Mouse (Mus musculus) right cerebral cortex, postnatal 25 days (tissue): ENCODE data around the gene Olfr1191-ps1.
"Not testable (repeated sequence)": the region's sequence is repeated elsewhere in the genome, so short reads cannot be mapped to it uniquely, and the experiment has no call there.

ENCODE experiments used
- DNase-seq: peaks from one replicate; pipeline ENCODE4 v3.0.0; 2022

Gene Olfr1191-ps1

DNA sequence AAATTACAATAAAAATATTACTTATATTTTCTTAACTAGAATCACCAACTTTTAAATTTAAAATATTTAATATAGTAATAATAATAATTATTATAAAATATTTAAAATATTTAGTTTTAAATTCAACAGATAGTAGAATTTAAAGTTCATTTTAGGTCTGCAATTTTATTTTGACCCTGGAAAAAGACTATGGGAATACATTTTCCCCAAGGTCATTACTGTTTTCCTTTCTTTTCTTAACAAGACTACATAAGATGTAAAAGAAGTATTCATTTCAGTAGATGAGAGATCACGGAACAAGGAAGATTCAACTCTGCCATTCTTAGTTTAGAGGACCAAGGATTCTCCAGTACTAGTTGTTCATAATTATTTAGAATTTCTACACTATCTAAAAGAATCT, at the start of gene Olfr1191-ps1:
Gene Olfr1191-ps1, plus strand, starts transcription at position 301 of the 400 bp plus-strand sequence.
- not testable (repeated sequence) for DNase-seq

DNA sequence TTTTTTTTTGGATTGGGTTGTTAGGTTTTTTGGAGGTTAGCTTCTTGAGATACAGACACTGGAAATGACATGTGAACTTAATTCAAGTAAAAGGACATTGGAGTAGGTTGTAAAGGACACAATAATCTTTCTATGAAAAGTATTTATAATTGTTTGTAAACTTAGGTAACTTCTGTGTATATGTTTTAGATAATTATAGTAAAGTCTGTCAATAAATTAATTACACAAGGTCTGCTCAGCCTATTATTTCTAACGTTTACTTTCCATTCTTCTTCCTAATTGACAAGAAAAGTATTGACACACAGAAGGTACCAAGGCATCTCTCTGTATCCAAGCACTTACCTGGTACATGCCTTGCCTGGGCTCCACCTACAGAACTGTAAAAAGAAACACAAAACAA, 7.9 kb downstream of the Olfr1191-ps1 start, which contains the start of gene Olfr1192-ps1:
Gene Olfr1192-ps1, plus strand, starts transcription at position 301 of the 400 bp plus-strand sequence.
- no peak for DNase-seq

DNA sequence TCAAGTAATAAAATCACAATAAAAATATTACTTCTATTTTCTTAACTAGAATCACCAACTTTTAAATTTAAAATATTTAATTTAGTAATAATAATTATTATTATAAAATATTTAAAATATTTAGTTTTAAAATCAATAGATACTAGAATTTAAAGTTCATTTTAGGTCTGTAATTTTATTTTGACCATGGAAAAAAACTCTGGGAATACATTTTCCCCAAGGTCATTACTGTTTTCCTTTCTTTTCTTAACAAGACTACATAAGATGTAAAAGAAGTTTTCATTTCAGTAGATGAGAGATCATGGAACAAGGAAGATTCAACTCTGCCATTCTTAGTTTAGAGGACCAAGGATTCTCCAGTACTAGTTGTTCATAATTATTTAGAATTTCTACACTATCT, 35.0 kb downstream of the Olfr1191-ps1 start, which contains the start of gene Olfr1193:
Gene Olfr1193, plus strand, starts transcription at position 301 of the 400 bp plus-strand sequence.
- not testable (repeated sequence) for DNase-seq

- no peak for DNase-seq
Measured at GRCm38 (mm10) chr2:88689087-88689486, 48.7 kb downstream of the Olfr1191-ps1 start, which contains the start of gene Olfr1195. Gene Olfr1195, minus strand, starts transcription at chr2:88689187.
